Mouse (Mus musculus) small intestine, adult 2 months (tissue): ENCODE data around the gene Pigv. TPM values are rescaled to one million over a fixed set of nuclear protein-coding genes. Genes with fewer than 3 reads are reported as not detected.
A peak's percentile ranks its signal among the peaks of the same experiment; 100 is the strongest.
"Not testable (repeated sequence)": the region's sequence is repeated elsewhere in the genome, so short reads cannot be mapped to it uniquely, and the experiment has no call there.

ENCODE experiments used
- H3K27ac ChIP-seq: fragments of 200-500 bp; 2 replicates; pipeline ENCODE4 v1.5.1; 2012; ENCODE audit warnings: low read depth, low read length, control low read depth, inconsistent platforms; ENCODE audit not compliant: insufficient read depth
- H3K27me3 ChIP-seq: fragments of 200-500 bp; 2 replicates; pipeline ENCODE4 v1.6.1; 2012; ENCODE audit warnings: mild to moderate bottlenecking, moderate library complexity, low read length, inconsistent platforms; ENCODE audit not compliant: control insufficient read depth, insufficient read depth
- H3K36me3 ChIP-seq: fragments of 200-500 bp; 2 replicates; pipeline ENCODE4 v1.6.1; 2012; ENCODE audit warnings: mild to moderate bottlenecking, low read length, control low read depth, inconsistent platforms; ENCODE audit not compliant: control insufficient read depth, insufficient read depth
- H3K4me1 ChIP-seq: fragments of 200-500 bp; 2 replicates; pipeline ENCODE4 v1.6.1; 2012; ENCODE audit warnings: low read length, inconsistent platforms, mixed read lengths; ENCODE audit not compliant: control insufficient read depth, insufficient read depth, insufficient read length
- H3K4me3 ChIP-seq: fragments of 200-500 bp; 2 replicates; pipeline ENCODE4 v1.5.1; 2012; ENCODE audit warnings: low read depth, mild to moderate bottlenecking, control low read depth, inconsistent platforms, low read length, moderate library complexity
- CTCF ChIP-seq: fragments of 200-500 bp; IDR thresholded peaks from 2 replicates; pipeline ENCODE4 v1.5.1; 2012; ENCODE audit warnings: low read depth, mild to moderate bottlenecking, control low read depth, inconsistent platforms, low read length, moderate library complexity, mixed read lengths; ENCODE audit not compliant: insufficient replicate concordance, insufficient read length; ENCODE audit errors: extremely low read depth
- POLR2A ChIP-seq: fragments of 200-500 bp; IDR thresholded peaks from 2 replicates; pipeline ENCODE4 v1.6.1; 2012; ENCODE audit warnings: low read depth, mild to moderate bottlenecking, control low read depth, inconsistent platforms, low read length, moderate library complexity
- WGBS: fragments of 180-500 bp; shearing (Covaris S2); methylation state at CpG from one replicate; pipeline ENCODE4 v1.1.7; 2018; 5-methylcytosine and 5-hydroxymethylcytosine counted together
- polyA plus RNA-seq: library from polyadenylated mRNA; depleted of rRNA; stranded (reverse); fragments of >200 nt; gene quantifications from 2 replicates; pipeline ENCODE4 v1.2.3, GENCODE M21; 2012

Gene Pigv
- polyA plus RNA-seq, 1 experiment = 8.9 TPM

DNA sequence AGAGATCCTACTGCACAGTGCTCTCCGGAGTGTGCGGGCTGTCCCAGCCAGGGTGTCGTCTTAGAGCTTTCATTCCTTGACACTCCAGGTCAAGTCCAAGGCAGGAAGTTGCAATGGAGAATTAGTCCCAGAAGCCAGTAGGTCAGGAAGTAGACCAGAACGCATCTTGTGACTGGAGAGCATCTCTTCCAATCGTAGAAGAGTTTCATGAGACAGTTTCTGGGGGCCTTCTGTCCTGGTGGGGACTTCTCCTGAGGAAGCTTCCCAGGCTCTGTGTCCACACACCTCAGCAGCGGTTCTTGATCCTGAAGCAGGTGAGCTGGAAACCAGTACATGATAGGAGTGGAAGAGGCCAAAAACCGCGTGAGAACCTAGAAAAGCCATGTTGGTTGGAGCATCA lies 10.0 kb downstream of the Pigv start:
- H3K27me3 ChIP-seq = no peaks in the 10 kb centered on the region
- H3K27ac ChIP-seq = no peak overlapping the region
- peaks cover 11% of the 10 kb centered on the region; the same call in 1 of the 2 replicates for H3K36me3 ChIP-seq
- no peak overlapping the region for H3K4me3 ChIP-seq
- H3K4me1 ChIP-seq = peaks cover 29% of the 10 kb centered on the region
- WGBS = 69% methylated on average over 8 of the region's 8 CpGs
- TF ChIP-seq POLR2A (no peak), CTCF (no peak)

DNA sequence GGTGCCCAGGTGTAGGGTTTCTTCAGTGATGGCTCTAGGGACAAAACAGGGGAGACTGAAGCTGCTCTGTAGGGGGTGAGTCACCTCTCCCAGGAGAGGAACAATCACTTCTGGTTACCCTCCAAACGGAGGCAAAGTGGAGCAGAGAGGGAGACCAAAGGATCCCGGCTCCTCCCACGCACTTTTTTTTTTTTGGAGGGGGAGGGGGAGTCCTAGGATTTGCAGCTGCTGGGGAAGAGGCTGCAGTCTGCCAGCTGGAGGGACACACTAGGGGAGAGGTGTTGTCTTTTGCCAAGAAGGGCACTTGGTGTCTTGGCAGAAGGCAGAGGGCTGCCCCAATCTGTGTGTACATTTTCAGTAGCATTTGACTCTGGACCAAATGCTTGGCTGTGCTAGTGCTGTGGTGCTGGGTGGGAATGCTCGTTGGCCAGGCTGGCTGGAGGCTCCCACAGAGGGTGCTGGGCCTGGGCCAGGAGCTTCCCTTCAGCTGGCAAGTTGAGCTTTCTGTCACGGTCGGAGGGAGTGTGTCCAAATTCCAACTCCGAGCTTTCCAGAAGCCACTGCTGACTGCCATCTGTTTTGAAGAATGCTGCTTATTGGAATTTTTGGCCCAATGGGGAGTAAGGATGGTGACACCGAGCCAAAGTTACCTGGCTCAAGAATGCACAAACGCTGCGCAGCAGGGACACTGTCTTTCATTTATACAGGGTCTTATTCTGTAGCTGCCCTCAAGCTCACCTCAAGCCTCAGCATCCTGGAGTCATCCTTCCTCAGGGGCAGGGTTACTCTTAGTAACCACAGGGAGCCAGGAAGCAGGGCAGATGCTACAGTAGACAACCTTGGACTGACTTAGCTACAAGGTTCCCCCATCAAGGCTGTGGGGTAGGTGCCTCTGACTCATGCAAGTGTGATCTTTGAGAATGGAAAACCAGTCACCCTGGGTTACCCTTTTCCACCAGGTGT lies 12.0 kb downstream of the Pigv start:
- Histone ChIP-seq H3K36me3 (peaks cover 11% of the 10 kb centered on the region; the same call in 1 of the 2 replicates), H3K27me3 (no peaks in the 10 kb centered on the region), H3K4me3 (peak overlapping the region; percentile 55), H3K27ac (peak overlapping the region; percentile 97), H3K4me1 (peaks cover 28% of the 10 kb centered on the region)
- TF ChIP-seq CTCF = no peak
- TF ChIP-seq POLR2A = no peak
- 7% methylated on average over 10 of the region's 10 CpGs for WGBS

DNA sequence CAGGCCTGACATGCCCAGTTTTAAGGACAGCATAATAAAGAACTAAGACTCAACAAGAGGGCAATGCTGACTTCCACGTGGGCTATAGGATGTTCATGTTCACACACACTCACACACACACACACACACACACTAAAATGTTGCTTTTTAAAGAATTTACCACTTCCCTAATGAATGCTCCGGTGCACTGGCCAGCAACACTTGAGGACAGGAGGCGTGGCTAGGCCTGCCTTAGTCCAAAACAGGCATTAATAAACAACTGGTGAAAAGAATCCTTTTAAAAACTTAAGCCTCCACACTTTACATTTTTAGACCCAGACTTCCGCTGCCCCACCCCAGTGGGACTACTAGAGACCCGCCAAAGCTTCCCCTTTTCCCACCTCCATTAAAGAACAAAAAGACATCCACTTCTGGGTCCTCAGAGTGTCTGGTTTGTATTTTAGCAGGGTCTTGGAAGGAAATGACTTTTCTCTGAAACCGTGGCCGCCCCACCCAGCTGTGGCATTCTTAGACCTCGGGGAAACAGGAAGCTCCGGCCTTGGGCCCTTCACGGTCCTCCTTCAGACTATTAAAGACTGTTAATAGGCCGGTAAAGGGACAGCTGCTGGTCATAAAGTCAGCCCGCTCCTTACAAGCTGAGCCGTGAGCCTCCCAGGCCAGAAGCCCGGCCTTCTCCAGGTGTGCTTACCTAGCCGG lies 12.8 kb downstream of the Pigv start:
- H3K27ac ChIP-seq = peak overlapping the region; percentile 97
- H3K36me3 ChIP-seq = peaks cover 5% of the 10 kb centered on the region; the same call in 1 of the 2 replicates
- TF ChIP-seq POLR2A (peak; percentile 27), CTCF (no peak)
- peaks cover 24% of the 10 kb centered on the region for H3K4me1 ChIP-seq
- 4% methylated on average over 15 of the region's 15 CpGs for WGBS
- H3K4me3 ChIP-seq = peak overlapping the region; percentile 55
- no peaks in the 10 kb centered on the region for H3K27me3 ChIP-seq

DNA sequence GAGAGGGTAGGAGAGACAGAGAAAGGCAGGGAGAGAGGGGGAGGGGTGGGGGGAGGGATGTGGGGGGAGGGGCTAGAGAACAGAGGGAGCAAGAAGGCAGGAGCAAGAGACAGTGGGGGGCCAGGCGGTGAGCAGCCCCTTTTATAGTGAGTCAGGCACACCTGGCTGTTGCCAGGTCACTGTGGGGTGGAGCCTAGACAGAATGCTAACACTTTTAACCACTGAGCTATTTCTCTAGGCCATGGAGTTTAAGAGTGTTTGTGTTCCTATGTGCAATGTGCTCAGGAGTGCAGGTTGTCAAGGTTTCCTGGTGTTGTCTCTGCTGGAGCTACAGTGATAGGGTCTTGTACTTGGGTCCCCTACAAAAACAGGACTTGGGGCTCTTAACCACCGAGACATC lies 13.7 kb downstream of the Pigv start:
- Histone ChIP-seq H3K4me3 (no peak overlapping the region), H3K27me3 (no peaks in the 10 kb centered on the region), H3K36me3 (peaks cover 2% of the 10 kb centered on the region; the same call in 1 of the 2 replicates), H3K4me1 (peaks cover 24% of the 10 kb centered on the region), H3K27ac (peak overlapping the region; percentile 97)
- 40% methylated on average over 2 of the region's 2 CpGs for WGBS
- no peak for TF ChIP-seq CTCF
- no peak for TF ChIP-seq POLR2A

DNA sequence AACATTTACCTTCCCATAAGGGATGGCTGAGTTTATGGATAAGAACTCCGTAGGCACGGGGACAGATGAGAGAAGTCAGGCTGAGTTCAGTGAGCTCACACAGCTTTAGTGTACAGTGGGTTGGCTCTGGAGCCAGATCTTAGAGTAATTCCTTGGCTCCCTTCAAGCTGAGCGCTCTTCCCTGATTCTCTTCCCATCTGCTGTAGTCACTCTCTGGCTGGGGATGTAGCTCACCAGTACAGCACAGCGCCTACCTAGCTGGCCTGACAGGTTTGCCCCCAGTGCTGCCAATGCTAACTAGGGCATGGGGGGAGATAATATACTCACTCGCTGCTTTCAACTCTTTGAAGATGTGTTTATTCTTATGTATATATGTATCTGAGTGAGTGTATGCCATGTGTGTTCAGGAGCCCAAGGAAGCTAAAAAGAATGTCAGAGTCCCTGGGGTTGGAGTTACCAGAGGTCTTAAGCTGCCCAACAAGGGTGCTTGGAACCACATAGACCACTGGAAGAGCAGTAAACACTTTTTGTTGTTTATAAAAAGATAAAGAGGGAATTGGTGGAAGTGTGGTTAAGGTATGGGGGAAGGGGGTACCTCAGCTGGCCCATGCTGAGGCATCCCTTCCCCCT lies 14.5 kb downstream of the Pigv start:
- Histone ChIP-seq H3K27me3 (no peaks in the 10 kb centered on the region), H3K4me3 (no peak overlapping the region), H3K27ac (no peak overlapping the region), H3K4me1 (peaks cover 19% of the 10 kb centered on the region), H3K36me3 (peaks cover 2% of the 10 kb centered on the region; the same call in 1 of the 2 replicates)
- 79% methylated on average over 5 of the region's 5 CpGs for WGBS
- no peak for TF ChIP-seq CTCF
- no peak for TF ChIP-seq POLR2A

DNA sequence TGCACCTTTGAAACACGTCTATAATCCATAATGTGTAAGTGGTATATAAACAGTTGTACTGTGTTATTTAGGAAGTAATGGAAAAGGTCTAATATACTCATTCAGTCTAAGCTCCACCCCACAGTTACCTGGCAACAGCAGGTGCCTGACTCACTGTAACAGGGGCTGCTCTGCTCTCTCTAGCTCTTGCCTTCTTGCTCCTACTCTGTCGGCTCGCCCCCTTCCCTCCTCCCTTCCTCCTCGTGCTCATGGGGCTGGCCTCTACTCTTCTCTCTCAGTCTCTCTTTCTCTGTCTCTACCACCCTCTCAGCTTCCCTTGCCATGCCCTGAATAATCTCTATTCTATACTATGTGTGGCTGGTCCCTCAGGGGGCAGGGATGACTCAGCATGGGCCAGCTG lies 15.4 kb downstream of the Pigv start:
- Histone ChIP-seq H3K27me3 (no peaks in the 10 kb centered on the region), H3K36me3 (no peaks in the 10 kb centered on the region), H3K4me3 (no peak overlapping the region), H3K4me1 (peaks cover 15% of the 10 kb centered on the region), H3K27ac (no peak overlapping the region)
- TF ChIP-seq CTCF (no peak), POLR2A (no peak)
- 40% methylated on average over 4 of the region's 4 CpGs for WGBS

DNA sequence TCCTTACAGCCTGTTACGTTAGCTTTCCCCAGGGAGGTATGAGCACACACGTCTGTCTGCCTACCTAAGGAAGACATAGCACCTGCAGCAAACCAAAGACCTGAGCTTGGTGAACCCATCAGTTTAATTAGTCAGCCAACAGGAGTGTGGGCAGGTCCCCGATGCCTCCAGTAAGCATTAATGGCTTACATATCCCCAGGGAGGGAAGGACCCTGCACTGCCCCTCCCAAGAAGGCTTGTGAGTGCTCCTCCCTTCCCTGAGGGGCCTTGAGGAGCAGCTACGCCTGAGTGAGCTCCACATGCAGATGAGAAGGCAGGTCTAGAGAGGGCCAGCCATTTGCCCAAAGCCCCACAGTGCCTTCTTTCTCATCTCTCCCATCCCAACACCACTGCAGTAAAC lies 16.2 kb downstream of the Pigv start:
- H3K27me3 ChIP-seq = no peaks in the 10 kb centered on the region
- no peaks in the 10 kb centered on the region for H3K36me3 ChIP-seq
- no peak for TF ChIP-seq CTCF
- no peak for TF ChIP-seq POLR2A
- no peak overlapping the region for H3K27ac ChIP-seq
- H3K4me1 ChIP-seq = peaks cover 14% of the 10 kb centered on the region
- 82% methylated on average over 4 of the region's 4 CpGs for WGBS
- H3K4me3 ChIP-seq = no peak overlapping the region

DNA sequence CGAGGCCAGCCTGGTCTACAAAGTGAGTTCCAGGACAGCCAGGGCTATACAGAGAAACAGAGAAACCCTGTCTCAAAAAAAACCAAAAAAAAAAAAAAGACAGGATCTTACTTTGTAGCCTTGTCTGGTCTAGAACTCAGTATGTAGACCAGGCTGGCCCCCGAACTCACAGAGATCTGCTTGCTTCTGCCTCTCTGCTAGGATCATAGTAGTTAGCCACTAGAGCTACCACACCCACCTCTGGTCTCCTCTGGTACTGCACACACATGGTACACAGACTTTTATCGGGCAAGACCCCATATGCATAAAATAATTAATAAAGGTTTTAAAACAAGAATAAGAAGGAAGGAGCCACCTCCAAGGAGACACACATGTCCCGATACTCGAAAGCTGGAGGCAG lies 18.4 kb downstream of the Pigv start:
- H3K36me3 ChIP-seq, H3K4me1 ChIP-seq, H3K27me3 ChIP-seq, H3K27ac ChIP-seq, H3K4me3 ChIP-seq: not testable (repeated sequence)
- WGBS = 94% methylated on average over 5 of the region's 5 CpGs
